Mouse (Mus musculus): Measurements from ENCODE around the gene Map3k20.

The Map3k20 gene

DNA sequence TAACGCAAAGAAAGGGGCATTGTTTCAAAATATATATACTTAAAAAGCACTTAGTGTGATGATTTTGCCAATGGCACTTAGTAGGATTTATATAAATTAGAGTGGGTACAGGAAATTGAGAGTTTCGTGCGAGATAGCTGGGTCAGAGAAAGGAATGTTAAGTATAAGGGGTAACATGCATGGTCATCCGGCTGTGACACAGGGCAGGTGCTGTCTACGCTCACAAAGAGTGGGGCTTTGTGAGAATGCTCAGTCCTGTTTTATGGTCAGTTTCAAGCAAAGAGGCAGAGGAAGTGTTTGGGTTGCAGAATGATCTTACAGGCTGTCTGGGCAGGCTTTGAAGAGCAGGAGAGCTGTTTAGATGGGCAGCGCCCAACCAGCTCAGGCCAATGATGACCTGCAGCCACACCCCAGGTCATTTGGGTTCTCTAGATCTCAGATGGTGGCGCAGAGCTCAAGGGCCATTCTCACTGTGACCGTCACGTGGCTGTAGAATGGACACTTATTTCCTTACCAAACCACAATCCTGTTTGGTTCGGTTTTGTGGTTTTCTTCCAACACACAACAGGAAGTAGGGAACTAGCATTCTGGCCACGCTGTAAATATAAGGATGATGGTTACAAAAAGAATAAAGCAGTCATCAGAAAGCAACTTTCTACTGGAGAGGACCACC, 37.4 kb downstream of the Map3k20 start:
- no peak for DNase-seq

DNA sequence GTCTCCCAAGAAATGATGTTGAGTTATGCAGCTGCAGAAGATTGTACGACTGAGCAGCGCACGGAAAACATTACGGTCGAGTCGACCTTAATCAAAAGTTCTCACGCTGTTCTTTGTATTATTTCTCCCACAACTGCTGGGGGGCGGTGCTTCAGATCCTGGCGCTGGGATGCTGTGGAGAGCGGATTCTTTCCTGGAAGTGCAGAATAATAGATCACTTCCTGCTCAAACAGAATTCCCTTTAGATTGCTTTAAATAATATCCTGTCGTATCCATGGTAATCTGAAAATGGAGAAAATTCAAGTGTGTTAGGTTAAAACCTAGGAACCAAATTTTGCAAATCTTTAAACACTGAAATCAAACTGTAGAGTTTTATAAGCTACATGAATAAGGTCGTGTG, 39.0 kb downstream of the Map3k20 start:
- no peak for DNase-seq

GRCm38 (mm10) chr2:72326491-72326890, 41.1 kb downstream of the Map3k20 start:
- DNase-seq = no peak

DNA sequence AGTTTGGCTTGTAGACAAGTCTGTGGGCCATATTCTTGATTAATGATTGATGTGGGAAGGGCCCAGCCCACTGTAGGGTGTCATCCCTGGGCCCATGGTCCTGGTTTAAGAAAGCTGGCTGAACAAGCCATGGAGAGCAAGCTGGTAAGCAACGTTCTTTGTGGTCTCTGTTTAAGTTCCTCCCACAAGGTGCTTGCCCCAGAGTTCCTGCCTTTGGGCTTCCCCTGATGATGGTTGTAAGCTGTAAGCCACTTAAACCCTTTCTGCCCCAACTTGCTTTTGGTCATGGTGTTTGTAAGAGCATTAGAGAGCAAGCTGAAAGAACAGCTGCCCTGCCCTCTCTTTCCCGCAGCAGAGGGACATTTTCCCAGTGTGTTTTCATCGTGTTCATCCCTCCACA, 43.0 kb downstream of the Map3k20 start:
- DNase-seq = no peak

DNA sequence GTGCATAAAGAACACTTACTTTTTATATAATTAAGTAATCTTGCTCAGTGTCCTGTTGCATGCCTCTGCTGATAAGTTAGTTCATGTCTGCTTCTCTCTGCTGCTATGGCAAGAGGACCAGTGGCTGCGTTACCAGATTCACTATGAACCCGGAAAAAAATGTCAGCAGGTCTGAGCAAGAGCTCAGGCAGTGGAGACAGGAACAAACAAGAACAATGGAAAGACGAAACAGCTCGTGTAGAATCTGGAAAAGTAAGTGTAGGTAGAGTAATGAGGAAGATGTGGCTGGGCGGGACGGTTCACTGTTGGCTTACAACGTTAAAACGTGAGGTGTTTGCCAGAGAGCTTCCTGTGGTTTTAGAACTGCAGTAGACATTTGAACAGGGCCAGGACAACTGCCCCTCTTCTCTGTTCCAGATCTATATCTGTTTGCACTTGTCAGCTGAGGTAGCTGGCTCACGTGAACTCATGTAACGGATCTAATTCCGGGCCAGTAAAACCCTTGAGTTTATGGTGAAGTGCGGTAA, 45.6 kb downstream of the Map3k20 start:
- DNase-seq = no peak

- no peak for DNase-seq
Observed at GRCm38 (mm10) chr2:72332067-72332466, 46.6 kb downstream of the Map3k20 start.

DNA sequence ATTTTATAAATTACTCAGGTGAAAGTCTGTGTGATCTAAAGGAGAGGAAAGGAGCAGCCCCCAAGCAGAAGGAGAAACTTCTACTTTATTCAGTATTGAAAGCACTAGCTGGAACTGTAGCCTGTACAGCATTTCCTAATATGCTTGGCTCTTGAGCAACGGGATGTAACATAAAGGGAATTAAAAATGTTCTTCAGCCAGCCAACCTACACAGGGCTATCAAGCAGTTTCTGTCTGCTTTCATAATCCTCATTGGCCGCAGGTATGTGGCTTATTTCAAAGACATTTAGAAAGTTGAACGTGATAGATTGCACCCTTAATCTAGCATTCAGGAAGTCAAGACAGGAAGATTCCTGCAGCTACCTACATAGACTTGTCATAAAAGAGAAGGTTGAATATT, 47.8 kb downstream of the Map3k20 start:
- no peak for DNase-seq

DNA sequence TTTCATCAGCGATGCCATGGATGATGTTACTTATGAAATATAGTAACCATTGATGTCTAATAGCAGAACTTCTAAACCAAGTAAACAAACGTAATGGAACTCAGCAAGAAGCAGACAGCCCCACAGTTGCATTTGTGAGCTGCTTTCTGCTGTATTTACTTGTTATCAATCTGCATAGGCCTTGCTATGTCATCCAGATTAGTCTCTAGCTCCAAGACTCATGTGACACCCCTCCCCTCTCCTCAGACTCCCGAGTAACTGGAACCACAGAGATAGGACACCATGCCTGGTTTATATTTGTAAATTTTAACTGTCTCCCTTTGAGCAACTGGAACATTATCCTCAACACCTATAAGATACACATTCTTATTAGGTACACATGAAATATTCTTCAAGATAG, 51.4 kb downstream of the Map3k20 start:
- DNase-seq = no peak

DNA sequence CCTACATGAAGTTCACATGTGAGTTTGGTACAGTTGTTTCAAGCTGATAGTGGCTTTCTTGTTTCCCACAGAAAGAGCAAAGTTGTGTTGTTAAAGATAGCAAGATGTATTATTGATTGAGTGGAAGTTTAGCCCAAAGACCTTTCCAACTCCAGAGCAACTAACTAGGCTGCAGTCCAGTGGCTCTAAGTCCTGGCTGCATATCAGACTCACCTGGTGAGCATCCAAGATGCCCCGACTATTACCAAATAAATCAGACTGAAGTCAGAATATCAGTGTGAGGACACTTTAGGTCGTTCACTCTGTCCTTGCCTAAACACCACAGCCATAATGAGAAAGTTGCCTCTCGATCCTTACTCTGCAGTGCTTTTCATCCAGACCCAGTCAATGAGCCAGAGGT, 59.8 kb downstream of the Map3k20 start:
- DNase-seq = no peak

- DNase-seq = peak; percentile 24
Observed at GRCm38 (mm10) chr2:72351329-72351728, 65.9 kb downstream of the Map3k20 start.

GRCm38 (mm10) chr2:72351776-72352175, 66.3 kb downstream of the Map3k20 start:
- DNase-seq = no peak

GRCm38 (mm10) chr2:72352756-72353155, 67.3 kb downstream of the Map3k20 start:
- DNase-seq = no peak

GRCm38 (mm10) chr2:72356471-72356870, 71.0 kb downstream of the Map3k20 start:
- no peak for DNase-seq

DNA sequence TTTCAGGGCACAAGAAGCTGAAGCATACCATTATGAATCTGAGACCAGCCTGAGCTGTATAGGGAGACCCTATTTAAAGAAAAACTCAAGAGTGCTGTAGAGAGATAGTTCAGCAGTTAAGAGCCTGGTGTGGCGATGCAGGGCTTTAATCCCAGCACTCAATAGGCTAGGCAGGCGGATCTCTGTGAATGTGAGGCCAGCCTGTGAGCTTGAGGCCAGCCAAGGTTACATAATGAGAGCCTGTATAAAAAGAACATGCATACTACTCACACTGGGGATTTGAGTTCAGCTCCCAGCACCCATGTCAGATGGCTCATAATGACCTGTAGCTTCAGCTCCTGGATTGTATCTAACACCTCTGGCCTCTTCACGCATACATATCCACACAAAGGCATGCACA, 76.1 kb downstream of the Map3k20 start:
- DNase-seq = no peak

- no peak for DNase-seq
Observed at GRCm38 (mm10) chr2:72363449-72363848, 78.0 kb downstream of the Map3k20 start.

- peak; percentile 71 for DNase-seq
Observed at GRCm38 (mm10) chr2:72365930-72366329, 80.5 kb downstream of the Map3k20 start.

- DNase-seq = no peak
Observed at GRCm38 (mm10) chr2:72366503-72366902, 81.1 kb downstream of the Map3k20 start.

DNA sequence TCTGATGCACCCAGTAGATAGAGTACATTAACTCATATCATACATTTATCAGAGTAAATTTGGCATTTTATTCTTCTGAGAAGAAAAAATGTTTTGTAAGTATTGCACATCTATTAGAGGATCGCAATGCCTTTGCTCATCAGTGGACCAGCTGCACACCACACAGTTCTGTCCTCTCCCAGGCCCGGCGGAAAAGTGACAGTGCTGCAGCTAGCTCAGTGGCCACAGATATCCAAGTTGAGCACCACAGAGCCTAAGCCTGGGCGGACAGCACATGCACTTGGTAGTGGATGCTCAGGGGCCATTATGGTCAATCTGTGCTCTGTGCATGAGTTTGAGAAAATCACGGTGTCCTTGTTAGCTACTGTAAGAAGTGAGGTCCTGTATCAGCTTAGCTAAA, 82.4 kb downstream of the Map3k20 start:
- DNase-seq = no peak

DNA sequence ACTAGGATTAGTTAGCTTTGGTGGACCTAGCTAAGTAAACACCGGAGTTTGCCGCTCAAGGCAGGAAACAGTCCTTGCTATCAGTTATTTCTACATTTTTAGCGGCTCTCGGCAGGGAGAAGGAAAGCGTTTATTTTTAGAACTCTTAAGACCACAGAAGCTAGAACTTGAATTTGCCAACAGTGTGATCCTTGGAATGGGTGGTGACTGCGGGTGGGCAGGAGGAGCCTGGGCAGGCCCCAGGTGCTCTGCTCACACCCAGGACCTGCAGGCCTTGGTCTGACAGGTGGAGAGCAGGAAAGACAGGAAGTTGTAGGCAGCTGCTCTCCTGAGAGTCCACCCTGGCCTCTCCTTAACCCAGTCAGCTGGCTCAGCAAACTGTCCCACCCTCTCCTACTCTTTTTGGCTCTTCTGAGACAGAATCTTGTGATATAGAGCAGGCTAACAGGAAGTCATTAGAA, 83.7 kb downstream of the Map3k20 start:
- DNase-seq = no peak

DNA sequence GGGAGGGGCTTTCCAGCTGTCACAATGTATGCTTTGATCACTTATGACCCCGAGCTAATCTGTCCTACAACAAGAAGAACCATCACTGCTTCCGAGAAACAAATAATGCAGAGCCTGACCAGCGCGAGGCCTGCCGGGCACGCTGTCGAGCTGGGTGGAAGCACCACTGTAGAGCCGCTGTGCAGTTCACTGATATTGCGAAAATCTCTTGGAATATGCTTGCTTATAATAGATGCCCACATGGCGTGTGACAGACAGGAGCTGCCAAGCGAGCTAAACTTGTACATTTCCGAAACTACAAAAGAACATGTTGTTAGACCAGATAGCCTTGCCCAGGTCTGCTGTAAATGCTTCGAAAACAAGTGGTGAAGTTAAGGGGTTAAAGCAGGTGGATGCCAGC, 86.7 kb downstream of the Map3k20 start:
- no peak for DNase-seq

DNA sequence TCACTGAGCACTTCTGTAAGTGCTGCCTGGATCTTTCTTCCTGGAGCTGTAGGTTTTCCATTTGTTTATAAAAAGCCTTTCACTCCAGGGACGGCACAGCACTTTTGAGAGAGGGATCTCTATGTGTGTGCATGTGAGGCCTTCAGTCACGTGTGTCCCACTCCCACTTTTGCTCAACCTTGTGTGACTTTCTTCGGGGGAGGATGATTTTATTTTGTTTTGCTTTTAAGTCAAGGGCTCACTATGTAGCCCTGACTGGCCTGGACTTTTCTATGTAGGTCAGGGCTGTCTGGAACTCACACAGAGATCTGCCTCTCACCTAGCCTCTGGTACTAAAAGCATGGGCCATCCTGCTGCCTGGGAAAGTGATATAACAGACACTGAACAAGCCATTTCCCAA, 88.6 kb downstream of the Map3k20 start:
- no peak for DNase-seq

GRCm38 (mm10) chr2:72375877-72376276, 90.4 kb downstream of the Map3k20 start:
- DNase-seq = no peak

- no peak for DNase-seq
Observed at GRCm38 (mm10) chr2:72376946-72377345, 91.5 kb downstream of the Map3k20 start.

- DNase-seq = no peak
Observed at GRCm38 (mm10) chr2:72379425-72379824, 94.0 kb downstream of the Map3k20 start.

DNA sequence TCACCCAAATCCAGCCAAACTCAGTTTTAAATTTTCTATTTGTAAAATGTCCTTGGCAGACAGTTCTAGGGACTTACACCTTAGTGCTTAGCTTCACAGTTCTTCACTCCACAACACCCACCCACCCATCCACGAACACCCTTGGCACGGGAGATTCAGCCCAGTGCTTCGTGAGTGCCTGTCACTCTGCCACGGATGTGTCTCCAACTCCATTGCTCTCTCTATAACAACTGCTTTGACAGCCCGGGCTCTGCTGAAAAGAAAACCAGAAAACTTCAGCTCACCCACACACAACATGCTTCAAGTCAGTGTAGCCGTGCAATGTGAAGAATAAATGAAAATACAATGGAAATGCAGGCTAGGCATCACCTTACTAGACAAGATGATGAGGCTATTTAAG, 97.2 kb downstream of the Map3k20 start:
- no peak for DNase-seq
